In the genomic region with DNA sequence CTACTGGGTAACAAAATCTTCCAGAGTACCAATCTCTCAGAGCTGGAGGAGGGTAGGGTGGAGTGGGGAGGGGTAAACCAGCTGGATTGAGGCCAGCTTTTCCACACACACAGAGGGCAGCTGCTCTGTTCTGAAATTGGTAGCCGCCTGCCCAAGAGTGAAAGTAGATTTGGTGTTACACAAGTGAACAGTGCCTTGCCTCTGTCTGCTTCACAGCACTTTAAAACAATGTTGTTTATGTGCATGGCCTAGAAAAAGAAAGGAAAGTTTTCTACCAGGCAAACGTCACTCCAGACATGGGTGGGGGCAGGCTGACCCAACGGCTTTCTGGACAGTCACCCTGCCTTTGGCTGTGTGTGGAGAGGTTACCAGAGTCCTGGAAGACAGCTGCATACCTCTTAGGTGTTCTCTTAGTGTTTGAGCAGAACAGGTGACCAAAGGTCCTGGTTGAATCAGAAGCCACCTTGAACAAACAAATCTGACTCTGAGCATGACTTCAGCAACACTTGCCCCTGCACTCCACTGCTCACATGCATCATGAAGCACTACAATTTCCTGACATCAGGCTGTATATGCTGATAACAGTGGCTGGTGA, we compare ENCODE assay signal across 8 mouse cellular contexts. TPM values are rescaled to one million over a fixed set of nuclear protein-coding genes. Genes with fewer than 3 reads are reported as not detected.
DNase-seq lines count a peak whose midpoint lies in the region; ATAC-seq and TF ChIP-seq lines count a peak whose summit lies in the region.

No protein-coding gene starts in this region.

- H3K9ac ChIP-seq in midbrain, postnatal 0 days (replicated peaks; ENCODE audit: low read length, poor library complexity, severe bottlenecking): no peak overlapping the region

- DNase-seq in left cerebral cortex, postnatal 4 days: peak; percentile 51
- DNase-seq in left cerebral cortex, postnatal 14 days (ENCODE audit: low spot score in 2 of 2): no peak
- DNase-seq in kidney, adult 8-10 months: peak; percentile 55 to 67
- peak; percentile 37 for DNase-seq in midbrain, postnatal 0 days (ENCODE audit: low spot score)
- DNase-seq in T-cell, adult 2 months (ENCODE audit: low spot score): no peak
- no peak for DNase-seq in adrenal gland, adult 2 months
- no peak for DNase-seq in adrenal gland, postnatal 10 days

- no peak for TF ChIP-seq CTCF in midbrain, postnatal 0 days (IDR thresholded peaks at IDR 0.05)

- H3K4me1 ChIP-seq in midbrain, postnatal 0 days (ENCODE audit: insufficient read depth, low read length): no peaks in the 10 kb centered on the region

- no peaks in the 10 kb centered on the region for H3K27me3 ChIP-seq in midbrain, postnatal 0 days (ENCODE audit: insufficient read depth, low read length)

- peak; percentile 57 for ATAC-seq in common myeloid progenitor, adult 5-6 weeks (replicated peaks; ENCODE audit: low read depth, poor library complexity, severe bottlenecking)
- no peak; the same call in 1 of the 2 replicates for ATAC-seq in midbrain, postnatal 0 days (ENCODE audit: low FRiP score)

- H3K9me3 ChIP-seq in midbrain, postnatal 0 days (ENCODE audit: low read length): no peaks in the 10 kb centered on the region

- no peak overlapping the region for H3K27ac ChIP-seq in midbrain, postnatal 0 days (ENCODE audit: low read depth, low read length)

- H3K4me2 ChIP-seq in midbrain, postnatal 0 days (ENCODE audit: low read depth, low read length, poor library complexity, severe bottlenecking): no peak overlapping the region

- intact Hi-C loops in left cerebral cortex, postnatal 4 days (cut with DNase I): loop anchor here (10.0 kb wide), 1 partner anchor 245 kb away; no protein-coding TSS in a partner anchor
- intact Hi-C loops in left cerebral cortex, postnatal 14 days (cut with DNase I): no loop called here

- H3K4me3 ChIP-seq in midbrain, postnatal 0 days (ENCODE audit: low read depth, low read length): no peak overlapping the region

- WGBS in midbrain, postnatal 0 days: 48% methylated on average over 3 of the region's 3 CpGs

- no peaks in the 10 kb centered on the region for H3K36me3 ChIP-seq in midbrain, postnatal 0 days (ENCODE audit: insufficient read depth, low read length)

RNA-seq across cellular contexts. Expression of a gene that starts 17.8 kb away (rescaled TPM):
- 10 to 100 TPM; 18.1 to 20.1 TPM for total RNA-seq in left cerebral cortex, postnatal 4 days (2021)
- 10 to 100 TPM; 14.2 to 15.2 TPM for total RNA-seq in left cerebral cortex, postnatal 14 days (2021)
- total RNA-seq in common myeloid progenitor, adult 5-6 weeks (2017): not detected in 2 replicates
- 19.3 and 25.1 TPM in 2 replicates for total RNA-seq in midbrain, postnatal 0 days (2014; rRNA removed)
- polyA plus RNA-seq in midbrain, postnatal 0 days (2015; fragmentation: Nextera tagmentation; extraction: Ambion mirVana): 9.6 and 10.7 TPM in 2 replicates
- 10 to 100 TPM in 1 of 2 experiments, 1 to 10 TPM in 1; 9.5 to 10.0 TPM for total RNA-seq in adrenal gland, adult 2 months (2021)
- 17.8 and 18.3 TPM in 2 replicates for polyA plus RNA-seq in adrenal gland, adult 2 months (2012; rRNA removed)
- total RNA-seq in adrenal gland, postnatal 10 days (2021): 10 to 100 TPM; 15.5 to 23.5 TPM

Comparison
In these comparisons a context has a peak if more than half of its experiments do, and no peak if none do; other contexts are left out.
1. DNase-seq: peak in left cerebral cortex, postnatal 4 days (single experiment), kidney, adult 8-10 months (2 of 2) and midbrain, postnatal 0 days (single experiment); none in left cerebral cortex, postnatal 14 days (0 of 2), T-cell, adult 2 months (single experiment), adrenal gland, adult 2 months (single experiment) and adrenal gland, postnatal 10 days (single experiment).
2. RNA of a gene that starts 17.8 kb away (total RNA-seq): 15.5 to 23.5 TPM in adrenal gland, postnatal 10 days, 18.1 to 20.1 TPM in left cerebral cortex, postnatal 4 days, 19.3 to 25.1 TPM in midbrain, postnatal 0 days, 14.2 to 15.2 TPM in left cerebral cortex, postnatal 14 days and 9.5 to 10.0 TPM in adrenal gland, adult 2 months; not detected in common myeloid progenitor, adult 5-6 weeks; every median in the first group is over 10 times any median in the second.